Mouse (Mus musculus) intestine, postnatal 0 days (tissue): ENCODE data around the gene Klhl31. TPM values are rescaled to one million over a fixed set of nuclear protein-coding genes. Genes with fewer than 3 reads are reported as not detected.

Experiments
- ATAC-seq: fragments of 200-750 bp; cut with Nextera tagmentation; 2 replicates; pipeline ENCODE4 v1.8.0; 2017; ENCODE audit warnings: mild to moderate bottlenecking, moderate TSS enrichment, moderate library complexity
- H3K27ac ChIP-seq: fragments of 300-500 bp; sonication (generic); 2 replicates; pipeline ENCODE4 v1.5.1; 2014; ENCODE audit warnings: mild to moderate bottlenecking, low read depth, low read length, moderate library complexity
- H3K27me3 ChIP-seq: fragments of 300-500 bp; sonication (generic); replicated peaks from 2 replicates; pipeline ENCODE4 v1.6.1; 2014; ENCODE audit warnings: low read length, mixed read lengths; ENCODE audit not compliant: control insufficient read depth, insufficient read depth
- H3K36me3 ChIP-seq: fragments of 300-500 bp; sonication (generic); 2 replicates; pipeline ENCODE4 v1.6.1; 2014; ENCODE audit warnings: mild to moderate bottlenecking, moderate library complexity; ENCODE audit not compliant: control insufficient read depth, insufficient read depth
- H3K4me1 ChIP-seq: fragments of 300-500 bp; sonication (generic); replicated peaks from 2 replicates; pipeline ENCODE4 v1.6.1; 2014; ENCODE audit warnings: antibody characterized with exemption, low read length, mixed read lengths; ENCODE audit not compliant: control insufficient read depth, insufficient read depth
- H3K4me2 ChIP-seq: fragments of 300-500 bp; sonication (generic); replicated peaks from 2 replicates; pipeline ENCODE4 v1.6.1; 2014; ENCODE audit warnings: low read depth, mild to moderate bottlenecking, moderate library complexity
- H3K4me3 ChIP-seq: fragments of 300-500 bp; sonication (generic); 2 replicates; pipeline ENCODE4 v1.5.1; 2014; ENCODE audit warnings: low read depth, low read length
- H3K9ac ChIP-seq: fragments of 300-500 bp; sonication (generic); 2 replicates; pipeline ENCODE4 v1.6.1; 2014; ENCODE audit warnings: mild to moderate bottlenecking, low read depth, low read length
- H3K9me3 ChIP-seq: fragments of 300-500 bp; sonication (generic); 2 replicates; pipeline ENCODE4 v1.6.1; 2016; ENCODE audit warnings: mixed run types; ENCODE audit not compliant: control insufficient read depth
- CTCF ChIP-seq: sonication (generic); IDR thresholded peaks from 2 replicates; pipeline ENCODE4 v1.5.1; 2016; ENCODE audit warnings: low read depth, mild to moderate bottlenecking, control low read depth, antibody characterized with exemption, moderate library complexity
- WGBS: fragments of 180-500 bp; shearing (Covaris S2); extraction: QIAGEN DNeasy Blood & Tissue Kit; methylation state at CpG from one replicate; pipeline ENCODE4 v1.1.7; 2014; 5-methylcytosine and 5-hydroxymethylcytosine counted together
- polyA plus RNA-seq: library from polyadenylated mRNA; unstranded; fragments of >200 nt; fragmentation: Nextera tagmentation; extraction: Ambion mirVana; gene quantifications from 2 replicates; pipeline ENCODE4 v1.2.1, GENCODE M21; 2015

The Klhl31 gene
- polyA plus RNA-seq, 1 experiment from 2014 or later = not detected

- Histone ChIP-seq H3K9ac (no peak overlapping the region), H3K4me3 (no peak overlapping the region), H3K9me3 (no peaks in the 10 kb centered on the region), H3K4me1 (0 out of 2 replicates have a peak, but pooled peaks cover 2% of the 10 kb centered on the region), H3K27ac (no peak overlapping the region), H3K36me3 (no peaks in the 10 kb centered on the region), H3K4me2 (no peak overlapping the region), H3K27me3 (no peaks in the 10 kb centered on the region)
- peak; percentile 70 for TF ChIP-seq CTCF
- ATAC-seq = no peak
These were observed 25.5 kb upstream of the Klhl31 start for GRCm38 (mm10) chr9:77610811-77611210.

GRCm38 (mm10) chr9:77612349-77612748, 24.0 kb upstream of the Klhl31 start:
- no peaks in the 10 kb centered on the region for H3K36me3 ChIP-seq
- 0 out of 2 replicates have a peak, but pooled peaks cover 2% of the 10 kb centered on the region for H3K4me1 ChIP-seq
- no peaks in the 10 kb centered on the region for H3K27me3 ChIP-seq
- TF ChIP-seq CTCF = peak; percentile 39
- H3K4me3 ChIP-seq = no peak overlapping the region
- ATAC-seq = peak; percentile 89
- 29% methylated on average over 4 of the region's 4 CpGs for WGBS
- no peaks in the 10 kb centered on the region for H3K9me3 ChIP-seq
- no peak overlapping the region for H3K9ac ChIP-seq
- H3K4me2 ChIP-seq = no peak overlapping the region
- H3K27ac ChIP-seq = no peak overlapping the region

GRCm38 (mm10) chr9:77615868-77616267, 20.4 kb upstream of the Klhl31 start:
- Histone ChIP-seq H3K9ac (no peak overlapping the region), H3K36me3 (no peaks in the 10 kb centered on the region), H3K4me1 (0 out of 2 replicates have a peak, but pooled peaks cover 2% of the 10 kb centered on the region), H3K4me3 (no peak overlapping the region), H3K27me3 (no peaks in the 10 kb centered on the region), H3K27ac (no peak overlapping the region), H3K4me2 (no peak overlapping the region), H3K9me3 (no peaks in the 10 kb centered on the region)
- ATAC-seq = no peak
- TF ChIP-seq CTCF = no peak
- WGBS = 76% methylated on average over 4 of the region's 4 CpGs

- WGBS = 74% methylated on average over 4 of the region's 4 CpGs
- no peak for ATAC-seq
- no peak overlapping the region for H3K4me3 ChIP-seq
These were observed 19.5 kb upstream of the Klhl31 start for GRCm38 (mm10) chr9:77616796-77617195.

GRCm38 (mm10) chr9:77617751-77618150, 18.5 kb upstream of the Klhl31 start:
- Histone ChIP-seq H3K9ac (no peak overlapping the region), H3K27me3 (no peaks in the 10 kb centered on the region), H3K9me3 (no peaks in the 10 kb centered on the region), H3K27ac (no peak overlapping the region), H3K36me3 (no peaks in the 10 kb centered on the region), H3K4me3 (no peak overlapping the region), H3K4me1 (0 out of 2 replicates have a peak, but pooled peaks cover 2% of the 10 kb centered on the region), H3K4me2 (no peak overlapping the region)
- no peak for ATAC-seq
- no peak for TF ChIP-seq CTCF
- WGBS = 62% methylated on average over 6 of the region's 6 CpGs

More at GRCm38 (mm10) chr9:77616796-77617195, 19.5 kb upstream of the Klhl31 start:
- Histone ChIP-seq H3K9ac (no peak overlapping the region), H3K4me2 (no peak overlapping the region), H3K27ac (no peak overlapping the region), H3K36me3 (no peaks in the 10 kb centered on the region), H3K4me1 (0 out of 2 replicates have a peak, but pooled peaks cover 2% of the 10 kb centered on the region), H3K27me3 (no peaks in the 10 kb centered on the region), H3K9me3 (no peaks in the 10 kb centered on the region)
- no peak for TF ChIP-seq CTCF

GRCm38 (mm10) chr9:77618392-77618791, 17.9 kb upstream of the Klhl31 start:
- no peak overlapping the region for H3K9ac ChIP-seq
- 48% methylated on average over 2 of the region's 2 CpGs for WGBS
- no peaks in the 10 kb centered on the region for H3K27me3 ChIP-seq
- no peak overlapping the region for H3K4me2 ChIP-seq
- no peak for ATAC-seq
- no peaks in the 10 kb centered on the region for H3K36me3 ChIP-seq
- H3K4me1 ChIP-seq = no peaks in the 10 kb centered on the region
- no peaks in the 10 kb centered on the region for H3K9me3 ChIP-seq
- TF ChIP-seq CTCF = no peak
- no peak overlapping the region for H3K4me3 ChIP-seq
- H3K27ac ChIP-seq = no peak overlapping the region

- Histone ChIP-seq H3K36me3 (no peaks in the 10 kb centered on the region), H3K27me3 (no peaks in the 10 kb centered on the region), H3K4me2 (no peak overlapping the region), H3K4me1 (no peaks in the 10 kb centered on the region), H3K4me3 (no peak overlapping the region), H3K9me3 (no peaks in the 10 kb centered on the region), H3K9ac (no peak overlapping the region), H3K27ac (no peak overlapping the region)
- 86% methylated on average over 6 of the region's 6 CpGs for WGBS
- no peak for TF ChIP-seq CTCF
- no peak for ATAC-seq
These were observed 16.2 kb upstream of the Klhl31 start for GRCm38 (mm10) chr9:77620077-77620476.
